Mouse (Mus musculus) liver, adult 2 months (tissue): ENCODE data around the gene Ltf.

ENCODE experiments used
- CTCF ChIP-seq: fragments of 200-500 bp; IDR thresholded peaks from 2 replicates; pipeline ENCODE4 v1.5.1; 2011; ENCODE audit warnings: low read depth, low read length, control low read depth
- POLR2A ChIP-seq: fragments of 200-500 bp; IDR thresholded peaks from 2 replicates; pipeline ENCODE4 v1.6.1; 2011; ENCODE audit warnings: low read length, control low read depth; ENCODE audit not compliant: insufficient read depth; ENCODE audit errors: extremely low read depth

DNA sequence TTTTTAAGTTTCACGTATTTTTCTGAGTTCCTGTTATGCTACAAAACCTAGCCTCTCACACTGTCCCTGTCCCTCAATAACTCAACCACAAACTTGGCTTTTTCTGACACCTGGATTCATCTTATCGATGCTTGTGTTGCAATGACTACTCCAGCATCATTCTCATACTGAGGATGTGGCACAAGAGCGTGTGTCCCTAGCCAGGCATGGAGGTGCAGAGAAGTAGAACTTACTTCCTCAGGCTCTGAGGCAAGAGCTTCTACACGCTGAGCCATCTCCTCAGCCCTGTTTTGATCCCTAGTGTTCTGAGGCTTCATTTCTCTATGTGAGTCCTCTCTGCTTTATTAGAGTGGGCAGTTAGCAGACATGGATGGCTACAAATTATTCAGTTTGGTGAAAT lies 14.6 kb downstream of the Ltf start:
- TF ChIP-seq POLR2A (no peak), CTCF (no peak)
